In genomic region chr1:161507623-161508047, GRCm38 (mm10) we compare ENCODE assay signal across 9 mouse cellular contexts. TPM values are rescaled to one million over a fixed set of nuclear protein-coding genes. Genes with fewer than 3 reads are reported as not detected.
DNase-seq lines count a peak whose midpoint lies in the region; ATAC-seq and TF ChIP-seq lines count a peak whose summit lies in the region.
"Had no signal": no experiment of that assay in that cellular context is flagged by ENCODE, and none has a peak within 500 bp of the region (broad histone marks: within the 10 kb centered on the region; RNA-seq: fewer than 3 reads in every experiment).

No protein-coding gene starts in this region.

- H3K27me3 ChIP-seq in myocyte (ENCODE audit: control insufficient read depth, insufficient read depth, insufficient read length), result no peaks in the 10 kb centered on the region
- no peaks in the 10 kb centered on the region for H3K27me3 ChIP-seq in hindbrain, embryonic 12.5 days

- intact Hi-C loops in heart, postnatal 36 days (cut with DNase I), result loop anchor here (5.0 kb wide), 1 partner anchor 105 kb away; no protein-coding TSS in a partner anchor

- no peak overlapping the region for H3K4me3 ChIP-seq in myocyte
- H3K4me3 ChIP-seq in hindbrain, embryonic 12.5 days, result no peak overlapping the region

- no peaks in the 10 kb centered on the region for H3K79me2 ChIP-seq in myocyte (ENCODE audit: control insufficient read depth, insufficient read depth)

- H3ac ChIP-seq in myocyte (ENCODE audit: control insufficient read depth, insufficient read length), result no peak overlapping the region

- peak overlapping the region; percentile 18 for H3K4me2 ChIP-seq in myocyte (ENCODE audit: low read depth)
- H3K4me2 ChIP-seq in hindbrain, embryonic 12.5 days (replicated peaks), result no peak overlapping the region

- H3K9me3 ChIP-seq in hindbrain, embryonic 12.5 days (replicated peaks), result no peaks in the 10 kb centered on the region

- TF ChIP-seq POLR2A in myocyte (IDR thresholded peaks at IDR 0.05; ENCODE audit: insufficient read length, low read depth), result no peak

- H3K9ac ChIP-seq in hindbrain, embryonic 12.5 days, result no peak overlapping the region

- H3K4me1 ChIP-seq in hindbrain, embryonic 12.5 days, result no peaks in the 10 kb centered on the region

- WGBS in hindbrain, embryonic 12.5 days, result 67% methylated on average over 3 of the region's 3 CpGs

- H3K27ac ChIP-seq in hindbrain, embryonic 12.5 days, result no peak overlapping the region

- ATAC-seq in hindbrain, embryonic 12.5 days (ENCODE audit: low FRiP score), result no peak

- no peaks in the 10 kb centered on the region for H3K36me3 ChIP-seq in myocyte (ENCODE audit: control insufficient read depth, insufficient read depth)
- no peaks in the 10 kb centered on the region for H3K36me3 ChIP-seq in hindbrain, embryonic 12.5 days

- peak; percentile 18 for DNase-seq in testis, postnatal 14 days (ENCODE audit: low spot score)
- no peak for DNase-seq in testis, postnatal 10 days (ENCODE audit: low spot score)
- peak; percentile 42 for DNase-seq in cerebellum, adult 9-11 months
- DNase-seq in heart, postnatal 36 days, result peak; percentile 48 to 58
- no peak for DNase-seq in yolk sac, embryonic 10.5 days (ENCODE audit: low spot score)
- DNase-seq in right cerebral cortex, postnatal 36 days (ENCODE audit: low spot score in 2 of 2), result no peak

TF ChIP-seq in myocyte, 11 proteins besides CTCF, POLR2A, EP300 and RAD21:
- TF ChIP-seq MAX (IDR thresholded peaks at IDR 0.05; ENCODE audit: low read depth), result no peak
- no peak for TF ChIP-seq REST (IDR thresholded peaks at IDR 0.05; ENCODE audit: insufficient read depth, insufficient read length)
- peak; percentile 29 for TF ChIP-seq USF1 (IDR thresholded peaks at IDR 0.05; ENCODE audit: low read depth)
- no peak for TF ChIP-seq MYOG (IDR thresholded peaks at IDR 0.05; ENCODE audit: control insufficient read depth in 1 of 3, insufficient read depth in 1 of 3, insufficient read length in 2 of 3, low read depth in 2 of 3)
- no peak for TF ChIP-seq SRF (IDR thresholded peaks at IDR 0.05; ENCODE audit: control insufficient read depth, insufficient read length, low read depth)
- 0 out of 2 replicates have a peak, but pooled peaks have one; percentile 38 for TF ChIP-seq CEBPB (IDR thresholded peaks at IDR 0.05; ENCODE audit: insufficient read depth, poor library complexity, severe bottlenecking)
- peak; percentile 41 for TF ChIP-seq TCF12 (IDR thresholded peaks at IDR 0.05; ENCODE audit: insufficient read depth, poor library complexity, severe bottlenecking)
- TF ChIP-seq MYOD1 (IDR thresholded peaks at IDR 0.05; ENCODE audit: control insufficient read depth in 1 of 3, insufficient read length in 2 of 3, low read depth in 2 of 3), result peak; percentile 62 to 76 (median 75)
- TF ChIP-seq POLR2AphosphoS2 (IDR thresholded peaks at IDR 0.05; ENCODE audit: insufficient read length, low read depth), result no peak
- no peak for TF ChIP-seq E2F4 (IDR thresholded peaks at IDR 0.05; ENCODE audit: insufficient read depth)
- no peak for TF ChIP-seq TCF3 (IDR thresholded peaks at IDR 0.05; ENCODE audit: insufficient read length, low read depth)
TF ChIP-seq in myocyte: peak in this region for 4.

RNA-seq across cellular contexts. Expression of gene Tnfsf18, which starts 13.2 kb away (rescaled TPM):
- not detected for total RNA-seq in heart, postnatal 36 days (2021)
- 0.02 TPM for polyA plus RNA-seq in myocyte (2012; fragmentation: generic; extraction: Trizol)
- not detected in 2 replicates for polyA plus RNA-seq in hindbrain, embryonic 12.5 days (2016; fragmentation: Nextera tagmentation; extraction: Ambion mirVana)
- polyA plus RNA-seq: neural tube, embryonic 11.5 days had no signal

Comparison
In these comparisons a context has a peak if more than half of its experiments do, and no peak if none do; other contexts are left out.
1. DNase-seq: peak in testis, postnatal 14 days (single experiment), cerebellum, adult 9-11 months (single experiment) and heart, postnatal 36 days (2 of 2); none in testis, postnatal 10 days (single experiment), yolk sac, embryonic 10.5 days (single experiment) and right cerebral cortex, postnatal 36 days (0 of 2).